Mouse (Mus musculus): ENCODE results near the gene Pkn1.

- TF ChIP-seq POLR2AphosphoS5 (IDR thresholded peaks at IDR 0.05; ENCODE audit: insufficient replicate concordance, low read depth, low read length) (no peak), CTCF (IDR thresholded peaks at IDR 0.05; ENCODE audit: low read depth, low read length) (no peak), TAL1 (conservative IDR thresholded peaks at IDR 0.05; ENCODE audit: low read depth, low read length) (no peak)
Measured at GRCm38 (mm10) chr8:83619568-83620285, 79.3 kb downstream of the Pkn1 start.
